Mouse (Mus musculus): ENCODE measurements at regions not wholly inside any gene's neighbourhood (a gene's known extent, or its start where the extent isn't known, plus 50 kb on each side); places are given as distances from the start of the nearest gene placed in this dataset.
"Not testable (repeated sequence)": the region's sequence is repeated elsewhere in the genome, so short reads cannot be mapped to it uniquely, and the experiment has no call there.

DNA sequence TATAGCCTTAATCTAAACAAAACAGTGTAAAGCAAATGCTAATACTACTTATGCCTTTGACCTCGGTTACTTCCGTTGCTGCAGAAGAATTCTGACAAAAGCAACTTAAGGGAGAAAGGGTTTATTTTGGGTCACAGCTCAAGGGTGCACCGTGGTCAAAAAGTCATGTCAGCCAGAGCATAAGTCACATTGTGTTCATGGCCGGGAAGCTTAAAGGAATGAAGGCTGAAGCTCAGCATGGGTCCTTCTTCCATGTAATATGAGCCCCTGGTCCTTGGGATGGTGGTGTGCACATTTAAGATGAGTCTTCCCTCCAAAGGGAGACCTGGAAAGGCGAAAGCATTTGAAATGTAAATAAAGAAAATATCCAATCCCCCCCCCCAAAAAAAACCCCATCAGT, 212.1 kb upstream of the Tbl1xr1 start:
- DNase-seq (ENCODE audit: low spot score in 2 of 2) = no peak

- no peak for DNase-seq (ENCODE audit: low spot score in 2 of 2)
Observed at GRCm38 (mm10) chr3:21865856-21866255, 210.6 kb upstream of the Tbl1xr1 start.

GRCm38 (mm10) chr3:21878396-21878795, 198.1 kb upstream of the Tbl1xr1 start:
- DNase-seq (ENCODE audit: low spot score in 2 of 2) = no peak

DNA sequence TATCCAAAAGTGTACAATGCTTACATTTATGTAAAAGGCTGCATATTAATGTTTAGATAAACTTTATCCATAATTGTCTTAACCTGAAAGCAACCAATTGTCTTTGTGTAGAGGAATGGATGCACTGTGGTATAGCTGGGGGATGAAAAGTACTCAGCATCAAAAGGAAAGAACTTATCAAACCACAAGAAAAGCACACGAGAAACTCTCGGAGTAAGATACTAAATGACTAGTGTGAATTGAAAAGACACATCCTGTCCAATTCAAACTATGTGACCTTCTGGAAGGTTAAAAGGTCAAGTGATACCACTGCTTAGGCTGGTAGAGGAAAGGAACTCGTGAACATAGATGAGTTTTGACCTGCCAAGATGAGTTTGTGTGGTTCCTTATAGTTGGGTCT, 192.2 kb upstream of the Tbl1xr1 start:
- DNase-seq (ENCODE audit: low spot score in 2 of 2) = no peak

DNA sequence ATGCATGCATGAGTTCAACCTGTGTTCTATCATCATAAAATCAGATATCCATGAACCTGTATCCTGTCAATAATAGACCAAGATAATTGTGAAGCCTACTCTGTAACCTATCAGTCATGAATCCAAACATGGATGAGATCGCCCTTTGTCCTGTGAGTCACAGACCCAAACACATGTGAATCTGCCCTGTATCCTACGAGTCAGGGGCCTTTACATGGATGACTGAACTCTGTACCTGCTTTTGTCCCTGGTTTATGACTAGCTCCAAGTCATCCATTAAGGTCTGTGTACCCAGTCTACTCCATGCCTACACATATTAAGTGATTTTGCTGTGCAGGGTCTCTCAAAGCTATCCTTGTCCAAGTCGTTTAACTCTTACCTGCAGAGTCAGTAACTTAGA, 187.7 kb upstream of the Tbl1xr1 start:
- no peak for DNase-seq (ENCODE audit: low spot score in 2 of 2)

GRCm38 (mm10) chr3:21891819-21892480, 184.5 kb upstream of the Tbl1xr1 start:
- no peak for DNase-seq (ENCODE audit: low spot score in 2 of 2)

- DNase-seq (ENCODE audit: low spot score in 2 of 2) = no peak
Observed at GRCm38 (mm10) chr3:21892864-21893404, 183.5 kb upstream of the Tbl1xr1 start.

GRCm38 (mm10) chr3:21895551-21895950, 180.9 kb upstream of the Tbl1xr1 start:
- no peak for DNase-seq (ENCODE audit: low spot score in 2 of 2)

DNA sequence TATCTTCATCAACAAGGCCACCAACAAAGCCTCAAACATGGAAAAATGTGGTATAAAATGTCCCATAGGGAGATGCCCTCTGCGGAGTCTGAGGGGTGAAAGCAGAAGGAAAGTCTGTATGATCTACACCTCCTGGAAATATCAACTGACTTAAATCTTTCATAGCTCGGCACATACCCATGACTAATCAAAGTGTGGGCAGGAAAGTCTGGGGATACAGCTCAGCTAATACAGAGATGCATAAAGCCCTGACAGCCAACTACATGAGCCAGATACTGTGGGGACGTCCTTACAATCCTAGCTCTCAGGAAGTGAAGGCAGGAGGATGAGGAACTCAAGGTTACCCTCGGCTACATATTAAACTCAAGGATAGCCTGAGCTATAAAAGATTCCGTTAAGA, 178.2 kb upstream of the Tbl1xr1 start:
- DNase-seq (ENCODE audit: low spot score in 2 of 2) = no peak

DNA sequence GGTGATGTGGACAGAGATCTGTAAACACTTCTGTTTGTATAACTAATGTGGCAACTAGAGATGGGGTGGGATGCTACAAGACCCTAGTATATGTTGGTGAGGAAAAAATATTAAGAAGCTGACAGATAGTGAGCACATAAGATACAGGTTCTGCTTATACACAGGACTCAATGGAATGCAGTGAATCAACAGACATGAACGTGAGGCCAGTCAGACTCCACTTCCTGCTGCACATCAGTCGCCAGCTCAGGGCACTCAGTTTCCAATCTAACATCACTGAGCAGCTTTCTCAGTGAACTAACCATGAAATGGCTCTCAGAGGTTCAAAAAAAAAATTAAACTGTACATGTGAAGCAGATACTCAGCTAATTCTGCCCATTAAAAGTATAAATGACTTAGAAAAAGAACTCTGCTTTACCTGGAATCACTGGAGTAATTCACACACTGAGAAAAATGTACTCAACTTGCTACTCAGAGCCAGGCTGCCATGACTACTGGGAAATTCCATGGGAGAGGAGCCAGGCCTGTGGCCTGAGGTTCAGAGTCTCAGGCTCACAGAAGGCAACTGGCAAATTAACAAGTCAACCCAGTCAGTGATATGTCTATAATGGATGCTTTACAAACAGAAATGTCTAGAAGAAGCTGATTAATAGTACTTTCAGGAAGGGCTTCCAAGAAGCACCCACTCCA, 170.9 kb upstream of the Tbl1xr1 start:
- no peak for DNase-seq (ENCODE audit: low spot score in 2 of 2)

DNA sequence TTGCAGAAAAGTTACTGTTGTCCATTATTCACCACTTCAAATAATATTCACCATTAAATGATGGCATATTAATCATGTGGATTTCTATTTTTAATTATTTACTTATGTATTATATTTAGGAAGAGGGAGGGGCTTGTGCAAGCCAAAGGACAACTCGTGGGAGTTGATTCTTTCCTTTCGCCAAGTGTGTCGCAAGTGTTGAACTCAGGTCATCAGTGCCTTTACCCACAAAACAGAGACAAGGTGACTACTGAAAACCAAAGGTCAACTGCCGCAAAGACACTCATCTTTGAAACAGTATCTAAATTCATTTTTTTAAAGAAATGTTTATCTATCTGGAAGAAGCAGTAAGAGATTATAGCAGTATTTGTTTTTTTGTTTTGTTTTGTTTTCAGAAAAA, 167.6 kb upstream of the Tbl1xr1 start:
- DNase-seq (ENCODE audit: low spot score in 2 of 2) = no peak

DNA sequence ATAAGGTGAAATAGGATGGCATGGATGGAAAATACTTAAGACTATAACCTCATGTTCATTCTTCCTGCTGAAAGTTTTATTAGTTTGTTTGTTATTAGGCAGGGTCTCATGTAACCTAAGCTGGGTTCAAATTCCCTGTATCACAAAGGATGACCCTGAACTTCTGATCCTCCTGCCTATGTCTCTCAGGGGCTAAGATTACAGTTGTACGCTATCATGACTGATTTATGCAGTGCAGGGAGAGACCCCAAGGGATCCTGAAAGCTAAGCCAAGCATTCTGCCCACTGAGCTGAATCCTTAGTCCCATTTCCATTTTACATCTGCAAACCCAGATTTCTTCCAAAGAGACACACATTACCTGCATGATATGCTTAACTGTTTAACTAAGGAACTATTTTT, 166.4 kb upstream of the Tbl1xr1 start:
- no peak for DNase-seq (ENCODE audit: low spot score in 2 of 2)

DNA sequence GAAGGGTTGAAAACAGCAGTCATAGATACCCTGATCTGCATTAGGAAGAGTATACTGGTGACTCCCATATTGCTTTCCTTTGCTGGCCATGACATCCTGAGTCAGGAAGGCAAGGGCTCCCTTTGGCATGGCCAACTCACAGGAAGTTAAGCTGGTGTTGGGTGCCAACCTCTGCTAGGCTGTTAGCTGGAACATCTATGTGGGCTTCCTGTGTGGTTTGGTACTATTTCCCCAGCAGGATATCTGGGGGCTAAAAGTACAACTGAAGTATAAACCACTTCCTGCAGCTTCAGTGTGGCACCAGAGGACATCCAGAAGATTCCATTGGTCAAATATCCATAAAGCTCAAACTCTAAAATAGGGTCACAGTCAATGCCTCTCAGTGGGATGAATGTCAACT, 165.4 kb upstream of the Tbl1xr1 start:
- DNase-seq (ENCODE audit: low spot score in 2 of 2) = peak; percentile 22 to 38

GRCm38 (mm10) chr3:21917228-21917910, 159.1 kb upstream of the Tbl1xr1 start:
- DNase-seq (ENCODE audit: low spot score in 2 of 2) = no peak

- DNase-seq (ENCODE audit: low spot score in 2 of 2) = no peak
Observed at GRCm38 (mm10) chr3:21918431-21918830, 158.0 kb upstream of the Tbl1xr1 start.

DNA sequence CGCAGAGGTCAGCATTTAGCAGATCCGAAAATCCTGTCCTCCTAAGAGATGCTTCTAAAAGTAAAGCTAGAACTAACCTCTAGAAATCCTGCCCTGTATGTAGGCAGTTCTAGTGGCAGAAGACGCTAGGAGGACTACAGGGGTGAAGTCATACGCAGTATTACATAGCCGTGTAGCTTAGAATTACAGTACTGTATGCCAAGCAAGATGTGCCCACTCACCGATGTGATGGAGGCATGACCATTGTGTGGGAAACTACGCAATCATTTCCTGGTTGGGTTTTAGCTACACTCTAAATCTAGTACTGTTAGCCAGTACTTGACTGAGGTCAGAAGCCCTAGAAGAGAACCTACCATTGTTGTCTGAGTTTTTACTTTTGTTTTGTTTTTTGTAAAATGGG, 156.5 kb upstream of the Tbl1xr1 start:
- no peak for DNase-seq (ENCODE audit: low spot score in 2 of 2)

GRCm38 (mm10) chr3:21931951-21932350, 144.5 kb upstream of the Tbl1xr1 start:
- no peak for DNase-seq (ENCODE audit: low spot score in 2 of 2)

DNA sequence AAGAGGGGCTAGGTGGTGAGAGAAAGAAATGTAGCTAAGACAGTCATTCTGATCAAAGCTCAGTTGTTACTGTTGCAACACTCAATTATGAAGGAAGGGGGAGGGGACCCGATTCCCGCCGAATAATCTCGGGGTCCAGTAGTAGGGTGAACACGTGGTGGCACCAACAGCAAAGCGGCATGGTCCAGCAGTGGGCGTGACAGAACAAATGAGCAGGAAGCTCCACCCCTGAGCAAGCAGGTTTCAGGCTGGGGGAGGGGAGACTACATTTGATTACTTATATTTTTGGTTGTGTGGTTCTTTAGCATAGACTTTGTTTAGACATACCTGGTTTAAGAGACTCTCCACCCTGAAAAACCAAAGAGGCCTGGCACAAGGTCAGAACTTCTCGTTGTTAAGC, 143.8 kb upstream of the Tbl1xr1 start:
- not testable (repeated sequence) for DNase-seq (ENCODE audit: low spot score in 2 of 2)

- DNase-seq (ENCODE audit: low spot score in 2 of 2) = no peak
Observed at GRCm38 (mm10) chr3:21934731-21935271, 141.7 kb upstream of the Tbl1xr1 start.

DNA sequence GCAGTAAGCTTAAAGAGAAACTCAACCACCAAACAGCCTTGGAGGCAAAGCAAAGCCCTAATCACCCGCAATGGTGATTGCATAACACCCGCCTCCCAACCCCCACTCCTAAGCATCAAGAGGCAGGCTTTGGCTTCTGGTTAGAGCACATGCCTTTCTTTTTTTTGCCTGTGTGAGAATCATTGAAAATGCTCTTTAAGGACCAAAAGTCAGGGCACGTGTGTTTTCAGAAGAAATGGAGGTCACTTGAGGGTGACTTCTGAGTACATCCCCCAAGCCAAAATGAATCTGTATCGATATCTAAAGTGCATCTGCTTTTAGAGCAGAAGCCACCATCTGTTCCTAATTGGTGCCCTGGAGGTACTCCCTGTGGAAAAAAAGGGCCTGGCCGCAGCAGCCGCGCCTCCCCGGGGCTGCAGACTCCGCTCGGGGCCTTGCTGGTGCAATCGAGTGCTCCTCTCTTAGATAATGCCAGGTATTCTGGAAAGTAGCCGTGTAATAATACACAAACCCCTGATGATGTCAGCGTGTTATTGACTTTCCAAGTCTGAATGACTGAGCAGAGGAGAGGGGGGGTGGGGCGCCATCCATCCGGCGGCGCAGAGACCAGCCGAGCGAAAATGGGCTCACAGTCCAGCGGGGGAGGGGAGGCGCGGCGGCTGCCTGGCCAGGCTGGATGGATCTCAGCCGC, 140.7 kb upstream of the Tbl1xr1 start:
- peak; percentile 88 to 95 for DNase-seq (ENCODE audit: low spot score in 2 of 2)

DNA sequence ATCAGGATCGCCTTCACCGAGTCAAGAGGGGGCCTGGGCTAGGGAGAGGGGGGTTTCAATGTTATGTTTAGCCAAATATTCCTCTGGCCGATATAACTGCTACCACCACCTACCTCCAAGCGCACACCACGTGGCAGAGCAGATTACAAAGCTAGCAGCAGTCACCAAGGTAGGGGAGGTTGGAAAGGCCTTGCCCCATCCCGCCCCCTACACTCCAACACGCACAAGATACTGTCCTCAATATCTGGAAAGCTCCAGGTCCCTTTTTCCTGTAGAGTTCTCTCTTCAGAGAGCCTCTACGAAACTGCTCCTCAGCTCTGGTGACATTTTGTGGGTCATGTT, 140.2 kb upstream of the Tbl1xr1 start:
- no peak for DNase-seq (ENCODE audit: low spot score in 2 of 2)

GRCm38 (mm10) chr3:21936616-21937015, 139.8 kb upstream of the Tbl1xr1 start:
- DNase-seq (ENCODE audit: low spot score in 2 of 2) = peak; percentile 54
